Mouse (Mus musculus) adrenal gland, adult 18-20 months (tissue): ENCODE data around the gene Prrt2. TPM values are rescaled to one million over a fixed set of nuclear protein-coding genes. Genes with fewer than 3 reads are reported as not detected.

Experiments used
- DNase-seq, 2 experiments: peaks; one replicate each; pipeline ENCODE4 v3.0.0; 2021 to 2022; ENCODE audit warnings: low spot score in 2 of 2
- long read RNA-seq, 2 experiments: library from polyadenylated mRNA; stranded (forward); transcript quantifications; one replicate each; pipeline ENCODE4 v2.0.0; 2021
- total RNA-seq, 2 experiments: library from RNA; stranded (reverse); gene quantifications; 1 replicate in 1 of 2; 2 replicates in 1 of 2; pipeline ENCODE4 v1.2.3; 2021

Gene Prrt2
- 1 to 10 TPM; 3.7 to 4.4 TPM for total RNA-seq
- long read RNA-seq, experiment 1, result 0 reads
- long read RNA-seq, experiment 2, result 0 reads

GRCm38 (mm10) chr7:127020901-127021562, at the start of gene Prrt2, which contains the start of gene Gm42742:
Gene Prrt2, minus strand, starts transcription at chr7:127021211.
Gene Gm42742, minus strand, starts transcription at chr7:127021097.
- peak in 1 of 2 experiments; percentile 34 for DNase-seq

GRCm38 (mm10) chr7:127066317-127066716, 45.3 kb upstream of the Prrt2 start:
- DNase-seq, result peak in 1 of 2 experiments; percentile 19

GRCm38 (mm10) chr7:127065538-127065937, 44.5 kb upstream of the Prrt2 start:
- DNase-seq, result no peak

- no peak for DNase-seq
These were observed 34.1 kb upstream of the Prrt2 start for GRCm38 (mm10) chr7:127055026-127055585.

- peak; percentile 85 to 89 for DNase-seq
These were observed 21.1 kb upstream of the Prrt2 start, which contains the start of gene Kif22 for GRCm38 (mm10) chr7:127041851-127042672. Gene Kif22, minus strand, starts transcription at chr7:127042471.

- DNase-seq, result no peak
These were observed 10.2 kb upstream of the Prrt2 start for GRCm38 (mm10) chr7:127031244-127031643.

GRCm38 (mm10) chr7:127030172-127030571, 9.2 kb upstream of the Prrt2 start:
- DNase-seq, result no peak

GRCm38 (mm10) chr7:127027885-127028284, 6.9 kb upstream of the Prrt2 start:
- DNase-seq, result no peak

- DNase-seq, result peak; percentile 98
These were observed 6.1 kb upstream of the Prrt2 start, which contains the start of gene Maz for GRCm38 (mm10) chr7:127026984-127027726. Gene Maz, minus strand, starts transcription at chr7:127027037.

GRCm38 (mm10) chr7:127026616-127026983, 5.6 kb upstream of the Prrt2 start:
- peak in 1 of 2 experiments; percentile 80 for DNase-seq

GRCm38 (mm10) chr7:127026161-127026600, 5.2 kb upstream of the Prrt2 start:
- DNase-seq, result peak; percentile 52 to 65

GRCm38 (mm10) chr7:127025556-127026160, 4.6 kb upstream of the Prrt2 start:
- peak; percentile 59 to 67 for DNase-seq

GRCm38 (mm10) chr7:127024755-127025555, 3.9 kb upstream of the Prrt2 start:
- DNase-seq, result peak; percentile 21 to 65

- DNase-seq, result peak in 1 of 2 experiments; percentile 25
These were observed 3.1 kb upstream of the Prrt2 start for GRCm38 (mm10) chr7:127023896-127024690.

GRCm38 (mm10) chr7:127023272-127023691, 2.3 kb upstream of the Prrt2 start:
- no peak for DNase-seq

- DNase-seq, result no peak
These were observed 1.7 kb upstream of the Prrt2 start for GRCm38 (mm10) chr7:127022528-127023271.

GRCm38 (mm10) chr7:127021563-127022527, 834 bp upstream of the Prrt2 start:
- DNase-seq, result no peak
